Mouse (Mus musculus) heart, postnatal 0 days (tissue): ENCODE measurements at regions not wholly inside any gene's neighbourhood (a gene's known extent, or its start where the extent isn't known, plus 50 kb on each side); places are given as distances from the start of the nearest gene placed in this dataset.
A peak's percentile ranks its signal among the peaks of the same experiment; 100 is the strongest.
"Not testable (repeated sequence)": the region's sequence is repeated elsewhere in the genome, so short reads cannot be mapped to it uniquely, and the experiment has no call there.

Experiments
- ATAC-seq: fragments of 200-750 bp; cut with Nextera tagmentation; 2 replicates; pipeline ENCODE4 v1.8.0; 2017; ENCODE audit warnings: low read depth, moderate number of reproducible peaks, moderate library complexity; ENCODE audit not compliant: insufficient read depth
- DNase-seq: peaks from one replicate; pipeline ENCODE4 v3.0.0-alpha.2; 2016; ENCODE audit warnings: low spot score
- H3K27ac ChIP-seq: fragments of 300-500 bp; sonication (generic); 2 replicates; pipeline ENCODE4 v1.5.1; 2014; ENCODE audit warnings: low read depth, mild to moderate bottlenecking
- H3K27me3 ChIP-seq: fragments of 300-500 bp; sonication (generic); 2 replicates; pipeline ENCODE4 v1.6.1; 2014; ENCODE audit warnings: low read length, mixed read lengths; ENCODE audit not compliant: control insufficient read depth, insufficient read depth
- H3K36me3 ChIP-seq: fragments of 300-500 bp; sonication (generic); replicated peaks from 2 replicates; pipeline ENCODE4 v1.6.1; 2014; ENCODE audit warnings: low read length, mixed read lengths; ENCODE audit not compliant: control insufficient read depth, insufficient read depth
- H3K4me1 ChIP-seq: fragments of 300-500 bp; sonication (generic); 2 replicates; pipeline ENCODE4 v1.6.1; 2014; ENCODE audit warnings: antibody characterized with exemption; ENCODE audit not compliant: control insufficient read depth, insufficient read depth
- H3K4me2 ChIP-seq: fragments of 300-500 bp; sonication (generic); 2 replicates; pipeline ENCODE4 v1.6.1; 2014; ENCODE audit warnings: low read depth, mild to moderate bottlenecking, low read length, moderate library complexity
- H3K4me3 ChIP-seq: fragments of 300-500 bp; sonication (generic); 2 replicates; pipeline ENCODE4 v1.5.1; 2014; ENCODE audit warnings: low read depth, low read length
- H3K9ac ChIP-seq: fragments of 300-500 bp; sonication (generic); replicated peaks from 2 replicates; pipeline ENCODE4 v1.6.1; 2014; ENCODE audit warnings: low read depth, low read length, mixed read lengths
- H3K9me3 ChIP-seq: fragments of 300-500 bp; sonication (generic); replicated peaks from 2 replicates; pipeline ENCODE4 v1.6.1; 2016; ENCODE audit warnings: low read length; ENCODE audit not compliant: control insufficient read depth
- CTCF ChIP-seq: IDR thresholded peaks from 2 replicates; pipeline ENCODE4 v1.5.1; 2016; ENCODE audit warnings: antibody characterized with exemption, control low read depth, low read depth
- EP300 ChIP-seq: IDR thresholded peaks from 2 replicates; pipeline ENCODE4 v1.6.1; 2016; ENCODE audit warnings: antibody characterized with exemption, low read depth
- WGBS: fragments of 180-500 bp; shearing (Covaris S2); extraction: QIAGEN DNeasy Blood & Tissue Kit; methylation state at CpG from one replicate; pipeline ENCODE4 v1.1.7; 2014; 5-methylcytosine and 5-hydroxymethylcytosine counted together

GRCm38 (mm10) chr1:166924126-166924525, 77.1 kb upstream of the Fam78b start:
- no peaks in the 10 kb centered on the region for H3K4me1 ChIP-seq
- 74% methylated on average over 2 of the region's 2 CpGs for WGBS
- no peaks in the 10 kb centered on the region for H3K27me3 ChIP-seq
- TF ChIP-seq EP300 (no peak), CTCF (no peak)
- ATAC-seq (no peak), DNase-seq (no peak)
- H3K27ac ChIP-seq: no peak overlapping the region
- H3K36me3 ChIP-seq: no peaks in the 10 kb centered on the region
- no peak overlapping the region for H3K4me2 ChIP-seq
- H3K9ac ChIP-seq: no peak overlapping the region
- H3K9me3 ChIP-seq: no peaks in the 10 kb centered on the region
- H3K4me3 ChIP-seq: no peak overlapping the region

GRCm38 (mm10) chr1:166926078-166926477, 75.1 kb upstream of the Fam78b start:
- Histone ChIP-seq H3K27ac (no peak overlapping the region), H3K9ac (no peak overlapping the region), H3K4me2 (no peak overlapping the region), H3K27me3 (no peaks in the 10 kb centered on the region), H3K9me3 (no peaks in the 10 kb centered on the region), H3K36me3 (no peaks in the 10 kb centered on the region), H3K4me1 (no peaks in the 10 kb centered on the region), H3K4me3 (no peak overlapping the region)
- 41% methylated on average over 4 of the region's 4 CpGs for WGBS
- TF ChIP-seq CTCF: no peak
- TF ChIP-seq EP300: no peak
- ATAC-seq (no peak), DNase-seq (no peak)

GRCm38 (mm10) chr1:166939744-166940143, 61.5 kb upstream of the Fam78b start:
- 61% methylated on average over 9 of the region's 9 CpGs for WGBS
- H3K4me1 ChIP-seq, H3K9me3 ChIP-seq, H3K27me3 ChIP-seq, ATAC-seq, H3K9ac ChIP-seq, DNase-seq, H3K27ac ChIP-seq, H3K36me3 ChIP-seq: not testable (repeated sequence)
- H3K4me3 ChIP-seq: peak overlapping the region; percentile 19
- peak overlapping the region; percentile 28; the same call in 1 of the 2 replicates for H3K4me2 ChIP-seq

- not testable (repeated sequence) for H3K9ac ChIP-seq, H3K27ac ChIP-seq, ATAC-seq, DNase-seq, H3K27me3 ChIP-seq, H3K9me3 ChIP-seq, H3K36me3 ChIP-seq, H3K4me1 ChIP-seq
- Histone ChIP-seq H3K4me3 (peak overlapping the region; percentile 19), H3K4me2 (peak overlapping the region; percentile 28; the same call in 1 of the 2 replicates)
- 58% methylated on average over 31 of the region's 31 CpGs for WGBS
Observed at GRCm38 (mm10) chr1:166940146-166941076, 60.8 kb upstream of the Fam78b start.

GRCm38 (mm10) chr1:166942201-166942600, 59.0 kb upstream of the Fam78b start:
- TF ChIP-seq CTCF: no peak
- Histone ChIP-seq H3K36me3 (no peaks in the 10 kb centered on the region), H3K4me1 (no peaks in the 10 kb centered on the region), H3K9ac (no peak overlapping the region), H3K9me3 (no peaks in the 10 kb centered on the region), H3K27me3 (no peaks in the 10 kb centered on the region), H3K27ac (no peak overlapping the region), H3K4me3 (no peak overlapping the region), H3K4me2 (no peak overlapping the region)
- 54% methylated on average over 1 of the region's 1 CpGs for WGBS
- no peak for ATAC-seq
- DNase-seq: no peak

- TF ChIP-seq CTCF: no peak
- TF ChIP-seq EP300: no peak
- WGBS: 68% methylated on average over 7 of the region's 7 CpGs
- Histone ChIP-seq H3K36me3 (no peaks in the 10 kb centered on the region), H3K9me3 (no peaks in the 10 kb centered on the region), H3K4me2 (no peak overlapping the region), H3K4me3 (no peak overlapping the region), H3K9ac (no peak overlapping the region), H3K27ac (no peak overlapping the region), H3K27me3 (no peaks in the 10 kb centered on the region), H3K4me1 (no peaks in the 10 kb centered on the region)
- no peak for ATAC-seq
- DNase-seq: no peak
Observed at GRCm38 (mm10) chr1:166944540-166944939, 56.7 kb upstream of the Fam78b start.
